Mouse (Mus musculus): ENCODE data around the gene 1700034J05Rik. TPM values are rescaled to one million over a fixed set of nuclear protein-coding genes. Genes with fewer than 3 reads are reported as not detected.

Gene 1700034J05Rik
- total and polyA plus RNA-seq, 2 experiments: not detected

DNA sequence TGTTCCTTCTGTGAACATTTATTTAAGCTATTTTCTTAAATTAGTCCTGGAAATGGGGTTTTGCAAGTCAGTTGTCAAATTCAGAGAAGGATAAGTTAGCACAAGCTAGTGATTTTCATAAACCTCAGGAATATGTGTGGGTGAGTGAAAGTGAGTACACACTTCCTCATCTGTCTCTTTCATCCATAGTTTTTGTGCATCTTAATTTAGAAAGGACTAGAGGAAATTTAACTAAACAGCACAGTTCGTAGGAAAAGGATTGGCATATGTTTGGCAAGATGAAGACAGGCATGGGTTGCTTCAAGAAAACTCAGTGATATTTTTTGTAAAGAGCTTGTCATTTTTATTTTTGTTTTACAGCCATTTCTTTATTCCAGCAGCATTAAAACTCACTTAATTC, 2.7 kb upstream of the 1700034J05Rik start:
- no peak for DNase-seq (ENCODE audit: extremely low read depth, low read depth, low spot score)
- Histone ChIP-seq H3K4me3 (ENCODE audit: insufficient read depth, low read depth, low read length) (no peak overlapping the region), H3K27me3 (ENCODE audit: control insufficient read depth, insufficient read depth, low read length) (no peaks in the 10 kb centered on the region), H3K9ac (ENCODE audit: low read depth, low read length) (no peak overlapping the region), H3K4me1 (ENCODE audit: control insufficient read depth, insufficient read depth, low read length) (peaks cover 4% of the 10 kb centered on the region; the same call in 1 of the 2 replicates), H3K36me3 (ENCODE audit: control insufficient read depth, insufficient read depth, low read length) (no peaks in the 10 kb centered on the region), H3K79me2 (ENCODE audit: control insufficient read depth, insufficient read depth, low read length) (peaks cover 8% of the 10 kb centered on the region; the same call in 1 of the 2 replicates), H3K27ac (replicated peaks; ENCODE audit: insufficient read depth, low read depth, low read length) (no peak overlapping the region)
- TF ChIP-seq POLR2A (IDR thresholded peaks at IDR 0.05; ENCODE audit: extremely low read depth, insufficient read depth, low read length) (no peak), CTCF (IDR thresholded peaks at IDR 0.05; ENCODE audit: low read depth, low read length) (no peak)
- 92% methylated on average over 1 of the region's 1 CpGs for WGBS

DNA sequence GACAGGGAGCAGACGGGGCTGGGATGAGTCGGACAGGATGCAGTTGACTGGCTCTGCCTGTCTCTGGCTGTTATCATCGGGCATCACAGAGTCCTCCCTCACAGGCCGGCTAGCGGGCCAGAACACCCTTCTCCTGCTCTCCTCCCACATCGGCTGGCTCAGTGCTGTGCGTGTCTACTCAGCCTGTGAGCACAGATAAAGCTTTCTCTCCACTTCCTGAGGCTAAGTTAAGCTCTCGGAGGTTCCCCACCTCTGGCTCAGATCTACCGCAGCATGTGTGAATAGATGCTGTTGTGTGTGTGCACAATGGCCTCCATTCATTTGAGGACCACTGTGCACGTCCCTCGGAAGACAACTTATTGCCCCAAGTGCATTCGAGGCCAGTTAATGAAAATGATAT, 1.7 kb upstream of the 1700034J05Rik start:
- no peak for DNase-seq (ENCODE audit: extremely low read depth, low read depth, low spot score)
- Histone ChIP-seq H3K79me2 (ENCODE audit: control insufficient read depth, insufficient read depth, low read length) (peaks cover 8% of the 10 kb centered on the region; the same call in 1 of the 2 replicates), H3K27ac (replicated peaks; ENCODE audit: insufficient read depth, low read depth, low read length) (no peak overlapping the region), H3K36me3 (ENCODE audit: control insufficient read depth, insufficient read depth, low read length) (no peaks in the 10 kb centered on the region), H3K4me3 (ENCODE audit: insufficient read depth, low read depth, low read length) (no peak overlapping the region), H3K27me3 (ENCODE audit: control insufficient read depth, insufficient read depth, low read length) (no peaks in the 10 kb centered on the region), H3K4me1 (ENCODE audit: control insufficient read depth, insufficient read depth, low read length) (peaks cover 4% of the 10 kb centered on the region; the same call in 1 of the 2 replicates), H3K9ac (ENCODE audit: low read depth, low read length) (no peak overlapping the region)
- WGBS: 72% methylated on average over 12 of the region's 12 CpGs
- TF ChIP-seq POLR2A (IDR thresholded peaks at IDR 0.05; ENCODE audit: extremely low read depth, insufficient read depth, low read length) (no peak), CTCF (IDR thresholded peaks at IDR 0.05; ENCODE audit: low read depth, low read length) (no peak)

DNA sequence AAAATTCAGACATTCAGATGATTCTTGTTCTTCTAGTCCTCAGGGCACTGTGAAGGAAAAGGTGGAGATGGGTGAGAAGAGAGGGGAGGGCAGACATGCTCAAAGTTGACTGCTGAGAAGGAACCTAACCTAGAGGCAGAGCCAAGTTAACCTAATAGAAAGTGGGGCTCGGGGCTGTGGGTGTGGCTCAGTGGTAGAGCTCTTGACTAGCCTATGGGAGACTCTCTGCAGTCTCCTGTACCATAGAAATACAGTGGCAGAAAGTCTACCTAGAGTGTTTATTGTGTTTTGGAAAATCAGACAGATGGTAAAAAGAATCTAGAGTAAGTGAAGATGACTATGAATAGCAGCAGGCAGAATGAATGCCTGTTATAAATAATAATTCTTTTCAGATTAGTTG, 1.3 kb upstream of the 1700034J05Rik start:
- no peak for DNase-seq (ENCODE audit: extremely low read depth, low read depth, low spot score)
- no peak for TF ChIP-seq POLR2A (IDR thresholded peaks at IDR 0.05; ENCODE audit: extremely low read depth, insufficient read depth, low read length)
- Histone ChIP-seq H3K36me3 (ENCODE audit: control insufficient read depth, insufficient read depth, low read length) (no peaks in the 10 kb centered on the region), H3K27ac (replicated peaks; ENCODE audit: insufficient read depth, low read depth, low read length) (no peak overlapping the region), H3K4me3 (ENCODE audit: insufficient read depth, low read depth, low read length) (no peak overlapping the region), H3K27me3 (ENCODE audit: control insufficient read depth, insufficient read depth, low read length) (no peaks in the 10 kb centered on the region), H3K9ac (ENCODE audit: low read depth, low read length) (no peak overlapping the region), H3K79me2 (ENCODE audit: control insufficient read depth, insufficient read depth, low read length) (peaks cover 5% of the 10 kb centered on the region; the same call in 1 of the 2 replicates), H3K4me1 (ENCODE audit: control insufficient read depth, insufficient read depth, low read length) (peaks cover 4% of the 10 kb centered on the region; the same call in 1 of the 2 replicates)
- WGBS: 79% methylated on average over 1 of the region's 1 CpGs

GRCm38 (mm10) chr6:146950454-146950832, 3.8 kb downstream of the 1700034J05Rik start:
- H3K9ac ChIP-seq (ENCODE audit: low read depth, low read length): no peak overlapping the region
- TF ChIP-seq CTCF (IDR thresholded peaks at IDR 0.05; ENCODE audit: low read depth, low read length) (no peak), POLR2A (IDR thresholded peaks at IDR 0.05; ENCODE audit: extremely low read depth, insufficient read depth, low read length) (no peak)
- H3K4me3 ChIP-seq (ENCODE audit: insufficient read depth, low read depth, low read length): no peak overlapping the region
- WGBS: 68% methylated on average over 1 of the region's 1 CpGs
- peaks cover 11% of the 10 kb centered on the region for H3K4me1 ChIP-seq (ENCODE audit: control insufficient read depth, insufficient read depth, low read length)
- no peak for DNase-seq (ENCODE audit: extremely low read depth, low read depth, low spot score)
- H3K36me3 ChIP-seq (ENCODE audit: control insufficient read depth, insufficient read depth, low read length): no peaks in the 10 kb centered on the region
- H3K79me2 ChIP-seq (ENCODE audit: control insufficient read depth, insufficient read depth, low read length): peaks cover 5% of the 10 kb centered on the region; the same call in 1 of the 2 replicates
- H3K27ac ChIP-seq (replicated peaks; ENCODE audit: insufficient read depth, low read depth, low read length): no peak overlapping the region
- H3K27me3 ChIP-seq (ENCODE audit: control insufficient read depth, insufficient read depth, low read length): no peaks in the 10 kb centered on the region

DNA sequence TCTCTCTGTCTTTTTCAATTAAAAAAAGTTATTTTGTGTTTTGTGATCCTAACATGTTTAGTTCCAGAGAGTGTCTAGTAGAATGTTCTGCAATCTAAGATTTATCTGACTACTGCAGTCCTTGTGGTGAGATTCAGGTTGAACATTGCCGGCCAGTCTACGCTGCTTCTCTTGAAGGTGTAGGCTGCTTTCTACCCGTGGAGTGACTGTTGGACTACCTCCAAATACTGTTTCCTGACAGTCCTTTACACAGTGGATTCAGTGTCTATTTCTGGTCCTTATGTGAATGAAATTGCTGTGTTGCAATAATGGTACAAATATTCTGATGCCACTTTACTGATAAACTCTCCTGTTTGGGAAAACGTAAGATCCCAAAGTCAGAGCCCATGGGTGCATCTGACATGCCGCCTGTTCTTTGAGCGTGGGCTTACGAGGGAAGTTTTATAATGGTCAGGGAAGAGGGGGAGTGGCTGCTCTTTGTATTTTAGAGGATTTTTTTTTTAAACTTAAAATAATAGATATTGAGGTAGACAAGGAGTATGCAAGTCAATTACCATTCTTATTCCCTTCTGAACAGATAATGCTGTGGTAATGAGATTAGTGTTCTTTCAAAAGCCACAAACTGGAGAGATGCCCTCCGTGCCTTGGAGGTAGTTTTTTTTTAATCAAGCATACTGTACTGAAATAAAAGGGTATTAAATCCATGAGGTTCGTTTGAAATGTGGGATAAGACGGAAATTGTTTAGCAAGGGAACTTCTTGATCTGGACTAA, 4.4 kb downstream of the 1700034J05Rik start:
- TF ChIP-seq CTCF (IDR thresholded peaks at IDR 0.05; ENCODE audit: low read depth, low read length): no peak
- no peak for TF ChIP-seq POLR2A (IDR thresholded peaks at IDR 0.05; ENCODE audit: extremely low read depth, insufficient read depth, low read length)
- H3K4me3 ChIP-seq (ENCODE audit: insufficient read depth, low read depth, low read length): no peak overlapping the region
- no peaks in the 10 kb centered on the region for H3K36me3 ChIP-seq (ENCODE audit: control insufficient read depth, insufficient read depth, low read length)
- H3K27ac ChIP-seq (replicated peaks; ENCODE audit: insufficient read depth, low read depth, low read length): no peak overlapping the region
- WGBS: 62% methylated on average over 10 of the region's 10 CpGs
- H3K4me1 ChIP-seq (ENCODE audit: control insufficient read depth, insufficient read depth, low read length): peaks cover 17% of the 10 kb centered on the region
- peak; percentile 42 for DNase-seq (ENCODE audit: extremely low read depth, low read depth, low spot score)
- H3K79me2 ChIP-seq (ENCODE audit: control insufficient read depth, insufficient read depth, low read length): peaks cover 5% of the 10 kb centered on the region; the same call in 1 of the 2 replicates
- no peak overlapping the region for H3K9ac ChIP-seq (ENCODE audit: low read depth, low read length)
- H3K27me3 ChIP-seq (ENCODE audit: control insufficient read depth, insufficient read depth, low read length): no peaks in the 10 kb centered on the region

- H3K4me1 ChIP-seq (ENCODE audit: control insufficient read depth, insufficient read depth, low read length): peaks cover 24% of the 10 kb centered on the region
- WGBS: 68% methylated on average over 4 of the region's 4 CpGs
Observed at GRCm38 (mm10) chr6:146947186-146947585, 7.0 kb downstream of the 1700034J05Rik start.

More at GRCm38 (mm10) chr6:146947186-146947585, 7.0 kb downstream of the 1700034J05Rik start:
- Histone ChIP-seq H3K9ac (ENCODE audit: low read depth, low read length) (no peak overlapping the region), H3K4me3 (ENCODE audit: insufficient read depth, low read depth, low read length) (no peak overlapping the region), H3K27ac (replicated peaks; ENCODE audit: insufficient read depth, low read depth, low read length) (no peak overlapping the region), H3K27me3 (ENCODE audit: control insufficient read depth, insufficient read depth, low read length) (no peaks in the 10 kb centered on the region), H3K79me2 (ENCODE audit: control insufficient read depth, insufficient read depth, low read length) (peaks cover 5% of the 10 kb centered on the region; the same call in 1 of the 2 replicates), H3K36me3 (ENCODE audit: control insufficient read depth, insufficient read depth, low read length) (no peaks in the 10 kb centered on the region)
- no peak for TF ChIP-seq CTCF (IDR thresholded peaks at IDR 0.05; ENCODE audit: low read depth, low read length)
- no peak for TF ChIP-seq POLR2A (IDR thresholded peaks at IDR 0.05; ENCODE audit: extremely low read depth, insufficient read depth, low read length)
- no peak for DNase-seq (ENCODE audit: extremely low read depth, low read depth, low spot score)
